Mouse (Mus musculus) small intestine, adult 2 months (tissue): ENCODE measurements around the gene Cacna1c. TPM values are rescaled to one million over a fixed set of nuclear protein-coding genes. Genes with fewer than 3 reads are reported as not detected.

Experiments
- H3K27ac ChIP-seq: fragments of 200-500 bp; 2 replicates; pipeline ENCODE4 v1.5.1; 2012; ENCODE audit warnings: low read depth, low read length, control low read depth, inconsistent platforms; ENCODE audit not compliant: insufficient read depth
- H3K27me3 ChIP-seq: fragments of 200-500 bp; 2 replicates; pipeline ENCODE4 v1.6.1; 2012; ENCODE audit warnings: mild to moderate bottlenecking, moderate library complexity, low read length, inconsistent platforms; ENCODE audit not compliant: control insufficient read depth, insufficient read depth
- H3K36me3 ChIP-seq: fragments of 200-500 bp; 2 replicates; pipeline ENCODE4 v1.6.1; 2012; ENCODE audit warnings: mild to moderate bottlenecking, low read length, control low read depth, inconsistent platforms; ENCODE audit not compliant: control insufficient read depth, insufficient read depth
- H3K4me1 ChIP-seq: fragments of 200-500 bp; 2 replicates; pipeline ENCODE4 v1.6.1; 2012; ENCODE audit warnings: low read length, inconsistent platforms, mixed read lengths; ENCODE audit not compliant: control insufficient read depth, insufficient read depth, insufficient read length
- H3K4me3 ChIP-seq: fragments of 200-500 bp; 2 replicates; pipeline ENCODE4 v1.5.1; 2012; ENCODE audit warnings: low read depth, mild to moderate bottlenecking, control low read depth, inconsistent platforms, low read length, moderate library complexity
- CTCF ChIP-seq: fragments of 200-500 bp; IDR thresholded peaks from 2 replicates; pipeline ENCODE4 v1.5.1; 2012; ENCODE audit warnings: low read depth, mild to moderate bottlenecking, control low read depth, inconsistent platforms, low read length, moderate library complexity, mixed read lengths; ENCODE audit not compliant: insufficient replicate concordance, insufficient read length; ENCODE audit errors: extremely low read depth
- POLR2A ChIP-seq: fragments of 200-500 bp; IDR thresholded peaks from 2 replicates; pipeline ENCODE4 v1.6.1; 2012; ENCODE audit warnings: low read depth, mild to moderate bottlenecking, control low read depth, inconsistent platforms, low read length, moderate library complexity
- WGBS: fragments of 180-500 bp; shearing (Covaris S2); methylation state at CpG from one replicate; pipeline ENCODE4 v1.1.7; 2018; 5-methylcytosine and 5-hydroxymethylcytosine counted together
- polyA plus RNA-seq: library from polyadenylated mRNA; depleted of rRNA; stranded (reverse); fragments of >200 nt; gene quantifications from 2 replicates; pipeline ENCODE4 v1.2.3, GENCODE M21; 2012

Gene Cacna1c
- polyA plus RNA-seq, 1 experiment: 2.6 TPM

DNA sequence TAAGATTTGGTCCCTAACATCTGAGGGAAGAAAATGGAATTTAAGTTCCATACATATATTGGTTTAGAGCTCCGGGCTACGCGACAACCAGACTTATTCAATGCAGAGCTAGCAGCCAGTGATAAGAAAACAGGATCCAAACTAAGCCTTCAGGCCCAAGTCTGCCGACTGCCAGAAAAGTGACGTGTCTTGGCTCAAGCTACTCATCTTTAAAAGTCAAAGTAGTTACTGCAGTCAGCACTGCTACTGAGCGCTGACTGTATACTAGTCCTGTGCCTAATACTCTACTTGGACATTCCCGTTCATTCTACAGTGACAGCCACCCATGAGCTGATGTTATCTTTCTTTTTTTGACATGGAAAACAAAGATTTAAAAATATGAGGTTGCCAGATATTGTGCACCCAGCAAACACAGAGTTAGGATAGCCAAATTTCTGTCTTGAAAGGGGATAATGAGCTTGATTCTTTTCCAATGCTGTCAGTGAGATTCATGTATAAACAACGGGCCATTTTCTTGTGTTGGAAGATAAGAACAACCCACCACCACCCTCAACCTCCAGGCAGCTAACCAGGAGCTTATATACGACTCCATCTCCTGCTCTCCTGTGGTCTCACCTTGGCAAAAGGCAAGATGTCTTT is 456.1 kb downstream of the Cacna1c start:
- no peaks in the 10 kb centered on the region for H3K36me3 ChIP-seq
- no peak overlapping the region for H3K4me3 ChIP-seq
- 77% methylated on average over 9 of the region's 9 CpGs for WGBS
- no peaks in the 10 kb centered on the region for H3K4me1 ChIP-seq
- no peaks in the 10 kb centered on the region for H3K27me3 ChIP-seq
- H3K27ac ChIP-seq: no peak overlapping the region
- TF ChIP-seq CTCF (no peak), POLR2A (no peak)

DNA sequence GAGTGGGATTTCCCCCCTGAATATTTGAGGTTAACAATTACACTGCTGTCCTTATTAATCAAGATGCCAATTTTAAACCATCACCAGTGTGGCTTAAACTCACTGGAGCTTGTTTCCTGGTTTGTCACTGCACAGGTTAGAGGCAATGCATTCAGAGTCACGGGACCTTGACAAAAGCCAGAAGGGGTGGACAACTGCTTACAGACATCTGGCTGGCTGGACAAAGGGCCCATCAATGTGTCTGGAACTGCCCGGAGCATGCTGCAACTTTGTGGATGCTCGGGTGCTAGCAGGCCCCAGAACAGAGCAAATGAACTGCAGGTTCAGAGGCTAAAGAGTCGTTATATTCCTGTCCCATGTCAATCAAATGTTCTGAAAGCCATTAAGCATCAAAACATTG is 456.9 kb downstream of the Cacna1c start:
- TF ChIP-seq POLR2A: no peak
- TF ChIP-seq CTCF: no peak
- no peak overlapping the region for H3K4me3 ChIP-seq
- no peaks in the 10 kb centered on the region for H3K4me1 ChIP-seq
- no peaks in the 10 kb centered on the region for H3K36me3 ChIP-seq
- WGBS: 68% methylated on average over 4 of the region's 4 CpGs
- no peaks in the 10 kb centered on the region for H3K27me3 ChIP-seq
- no peak overlapping the region for H3K27ac ChIP-seq

DNA sequence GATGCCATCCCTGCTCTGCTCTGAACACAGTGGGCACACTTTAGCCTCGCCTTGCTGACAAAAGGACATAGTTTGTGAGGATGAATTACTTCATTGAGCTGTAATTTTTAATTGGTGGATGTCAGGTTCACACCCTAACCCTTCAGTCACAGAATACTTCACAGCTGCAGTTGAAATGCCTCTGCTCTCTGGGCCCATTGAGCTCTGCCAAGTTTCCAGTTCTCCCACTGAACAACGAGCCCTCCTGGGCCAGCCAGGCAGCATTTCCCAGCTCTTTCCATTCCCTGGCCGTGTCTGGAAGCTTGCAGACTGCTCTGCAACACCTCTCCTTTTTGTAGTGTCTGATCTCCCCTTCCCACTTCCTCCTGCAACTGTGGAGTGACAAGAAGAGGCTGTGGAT is 457.6 kb downstream of the Cacna1c start:
- 55% methylated on average over 3 of the region's 3 CpGs for WGBS

DNA sequence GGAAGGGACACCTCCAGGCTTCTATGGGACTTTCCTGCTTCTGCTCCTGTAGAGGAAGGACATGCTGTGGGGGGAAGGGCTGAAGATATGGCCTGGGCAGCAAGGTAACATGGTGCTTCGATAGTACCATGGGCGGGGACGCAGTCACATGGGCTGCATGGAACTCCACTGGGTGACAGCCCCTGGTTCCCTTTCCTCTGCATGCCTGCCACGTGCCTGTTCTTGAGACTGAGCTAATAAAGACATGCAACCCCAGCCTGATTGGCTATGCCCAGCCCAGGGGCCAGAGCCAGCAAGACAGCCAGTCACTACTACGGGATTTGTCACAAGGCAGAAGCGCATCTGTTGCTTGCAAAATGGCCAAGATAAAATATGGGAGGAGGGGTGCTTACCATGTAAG is 459.1 kb downstream of the Cacna1c start:
- Histone ChIP-seq H3K4me3 (no peak overlapping the region), H3K27ac (no peak overlapping the region), H3K4me1 (no peaks in the 10 kb centered on the region), H3K27me3 (no peaks in the 10 kb centered on the region), H3K36me3 (no peaks in the 10 kb centered on the region)
- WGBS: 62% methylated on average over 6 of the region's 6 CpGs
- TF ChIP-seq POLR2A (no peak), CTCF (no peak)

More for the DNA sequence above, 457.6 kb downstream of the Cacna1c start:
- H3K4me1 ChIP-seq: no peaks in the 10 kb centered on the region
- TF ChIP-seq POLR2A: no peak
- no peak for TF ChIP-seq CTCF
- no peak overlapping the region for H3K4me3 ChIP-seq
- H3K36me3 ChIP-seq: no peaks in the 10 kb centered on the region
- H3K27ac ChIP-seq: no peak overlapping the region
- no peaks in the 10 kb centered on the region for H3K27me3 ChIP-seq

DNA sequence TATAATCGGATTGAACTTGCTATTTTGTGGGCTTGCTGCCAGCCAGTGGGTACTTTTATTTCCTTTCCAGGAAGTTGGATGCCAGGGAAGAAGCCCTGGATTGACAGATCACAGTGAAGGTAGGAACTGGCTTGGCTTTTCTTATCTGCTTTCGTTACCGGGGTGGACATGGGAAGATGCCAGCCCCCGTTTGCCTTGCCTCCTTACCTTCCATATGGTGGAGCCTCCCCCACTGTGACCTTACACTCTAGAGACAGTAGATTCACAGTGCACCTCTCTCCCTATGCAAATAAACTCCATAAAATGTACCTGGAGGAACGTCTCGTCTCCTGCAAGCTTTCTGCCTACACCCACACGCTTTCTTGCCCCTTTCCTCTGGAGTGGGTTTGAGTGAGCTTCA is 459.7 kb downstream of the Cacna1c start:
- no peak overlapping the region for H3K4me3 ChIP-seq
- WGBS: 67% methylated on average over 7 of the region's 7 CpGs
- TF ChIP-seq POLR2A (no peak), CTCF (no peak)
- H3K27ac ChIP-seq: no peak overlapping the region
- no peaks in the 10 kb centered on the region for H3K4me1 ChIP-seq
- H3K36me3 ChIP-seq: no peaks in the 10 kb centered on the region
- H3K27me3 ChIP-seq: no peaks in the 10 kb centered on the region

DNA sequence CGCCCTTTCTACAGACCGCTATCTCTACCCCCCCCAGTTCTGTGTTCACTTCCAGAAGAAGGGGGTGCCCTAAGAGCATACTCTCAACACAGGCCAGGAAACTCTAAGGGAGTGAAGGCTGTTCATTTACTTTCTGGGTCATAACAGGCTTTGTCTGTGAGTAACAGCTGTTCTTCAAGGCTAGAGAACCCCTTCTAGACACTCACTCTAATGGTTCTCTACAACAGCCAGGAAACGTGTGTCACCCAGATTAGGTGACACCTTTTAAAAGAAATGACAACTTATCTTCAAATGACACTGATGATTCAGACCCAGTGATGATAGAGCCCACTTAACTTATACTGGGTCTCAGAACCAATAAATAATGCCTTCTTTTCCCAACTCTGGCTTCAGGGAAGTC is 461.1 kb downstream of the Cacna1c start:
- Histone ChIP-seq H3K4me3 (no peak overlapping the region), H3K36me3 (no peaks in the 10 kb centered on the region), H3K4me1 (no peaks in the 10 kb centered on the region), H3K27me3 (no peaks in the 10 kb centered on the region), H3K27ac (no peak overlapping the region)
- TF ChIP-seq POLR2A: no peak
- TF ChIP-seq CTCF: no peak
- WGBS: 86% methylated on average over 3 of the region's 3 CpGs

DNA sequence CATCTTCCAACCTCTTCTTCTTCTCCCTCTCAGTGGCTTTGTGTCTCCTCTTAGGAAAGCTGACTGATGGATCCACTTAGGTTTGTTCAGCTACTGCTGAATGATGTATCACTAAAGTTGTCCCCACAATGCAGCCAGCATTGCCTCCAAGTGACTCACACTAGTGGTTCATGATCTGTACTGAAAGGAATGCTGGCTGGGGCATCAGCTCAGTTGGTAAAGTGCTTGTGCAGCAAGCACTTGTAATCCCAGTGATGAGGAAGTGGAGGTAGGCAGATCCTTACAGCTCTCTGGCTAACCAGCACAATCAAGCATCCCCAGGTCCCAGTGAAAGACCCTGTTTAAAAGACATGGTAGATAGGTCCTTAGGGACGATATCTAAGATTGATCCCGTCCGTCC is 464.3 kb downstream of the Cacna1c start:
- Histone ChIP-seq H3K4me3 (no peak overlapping the region), H3K4me1 (no peaks in the 10 kb centered on the region), H3K27ac (no peak overlapping the region), H3K36me3 (no peaks in the 10 kb centered on the region), H3K27me3 (no peaks in the 10 kb centered on the region)
- WGBS: 93% methylated on average over 3 of the region's 3 CpGs
- TF ChIP-seq CTCF (no peak), POLR2A (no peak)

DNA sequence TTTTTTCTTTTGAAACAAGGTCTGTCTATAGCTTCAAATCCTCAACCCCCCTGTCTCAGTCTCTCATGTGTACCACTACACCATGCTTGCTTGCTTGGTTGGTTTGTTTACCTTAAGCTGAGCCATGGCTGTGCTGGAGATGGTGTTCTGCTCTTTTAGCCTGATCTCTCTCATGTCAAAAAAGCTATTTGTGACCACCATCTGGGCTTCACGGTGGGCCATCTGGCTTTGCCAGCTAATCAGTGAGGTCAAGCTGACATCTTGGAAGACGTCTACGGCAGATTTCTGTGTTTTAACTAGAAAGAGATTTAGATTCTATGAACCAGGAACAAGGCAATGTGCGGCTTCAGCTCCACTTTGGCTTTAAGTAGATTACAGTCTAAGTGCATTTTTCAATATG is 471.3 kb downstream of the Cacna1c start:
- no peaks in the 10 kb centered on the region for H3K27me3 ChIP-seq
- H3K27ac ChIP-seq: no peak overlapping the region
- 77% methylated on average over 4 of the region's 4 CpGs for WGBS
- H3K4me1 ChIP-seq: no peaks in the 10 kb centered on the region
- TF ChIP-seq POLR2A (no peak), CTCF (no peak)
- H3K36me3 ChIP-seq: no peaks in the 10 kb centered on the region
- H3K4me3 ChIP-seq: no peak overlapping the region
